Mouse (Mus musculus) limb, embryonic 13.5 days (tissue): Measurements from ENCODE around the gene Klhl3. TPM values are rescaled to one million over a fixed set of nuclear protein-coding genes. Genes with fewer than 3 reads are reported as not detected.

Experiments used
- ATAC-seq: fragments of 200-750 bp; cut with Nextera tagmentation; 2 replicates; pipeline ENCODE4 v1.8.0; 2017; ENCODE audit warnings: low read depth, moderate number of reproducible peaks, moderate TSS enrichment; ENCODE audit not compliant: low FRiP score
- H3K27ac ChIP-seq: fragments of 300-500 bp; sonication (generic); 2 replicates; pipeline ENCODE4 v1.5.1; 2015; ENCODE audit warnings: inconsistent platforms, mild to moderate bottlenecking, moderate library complexity
- H3K27me3 ChIP-seq: fragments of 300-500 bp; sonication (generic); 2 replicates; pipeline ENCODE4 v1.6.1; 2015; ENCODE audit warnings: mild to moderate bottlenecking, inconsistent platforms
- H3K36me3 ChIP-seq: fragments of 300-500 bp; sonication (generic); 2 replicates; pipeline ENCODE4 v1.6.1; 2015; ENCODE audit warnings: inconsistent platforms, mild to moderate bottlenecking, moderate library complexity
- H3K4me1 ChIP-seq: fragments of 300-500 bp; sonication (generic); 2 replicates; pipeline ENCODE4 v1.6.1; 2015; ENCODE audit warnings: inconsistent platforms
- H3K4me2 ChIP-seq: fragments of 300-500 bp; sonication (generic); replicated peaks from 2 replicates; pipeline ENCODE4 v1.6.1; 2015; ENCODE audit warnings: inconsistent platforms, mild to moderate bottlenecking, moderate library complexity
- H3K4me3 ChIP-seq: fragments of 300-500 bp; sonication (generic); 2 replicates; pipeline ENCODE4 v1.5.1; 2015; ENCODE audit warnings: moderate library complexity, mild to moderate bottlenecking, inconsistent platforms
- H3K9ac ChIP-seq: fragments of 300-500 bp; sonication (generic); 2 replicates; pipeline ENCODE4 v1.6.1; 2015; ENCODE audit warnings: mild to moderate bottlenecking, inconsistent platforms
- H3K9me3 ChIP-seq: fragments of 300-500 bp; sonication (generic); 2 replicates; pipeline ENCODE4 v1.6.1; 2016; ENCODE audit warnings: inconsistent platforms
- WGBS: fragments of 180-500 bp; shearing (Covaris S2); methylation state at CpG from one replicate; pipeline ENCODE4 v1.1.7; 2015; 5-methylcytosine and 5-hydroxymethylcytosine counted together
- polyA plus RNA-seq: library from polyadenylated mRNA; unstranded; fragments of >200 nt; fragmentation: Nextera tagmentation; extraction: Ambion mirVana; gene quantifications from 2 replicates; pipeline ENCODE4 v1.2.1, GENCODE M21; 2015

The Klhl3 gene
- polyA plus RNA-seq, 1 experiment from 2014 or later: 4.2 TPM

DNA sequence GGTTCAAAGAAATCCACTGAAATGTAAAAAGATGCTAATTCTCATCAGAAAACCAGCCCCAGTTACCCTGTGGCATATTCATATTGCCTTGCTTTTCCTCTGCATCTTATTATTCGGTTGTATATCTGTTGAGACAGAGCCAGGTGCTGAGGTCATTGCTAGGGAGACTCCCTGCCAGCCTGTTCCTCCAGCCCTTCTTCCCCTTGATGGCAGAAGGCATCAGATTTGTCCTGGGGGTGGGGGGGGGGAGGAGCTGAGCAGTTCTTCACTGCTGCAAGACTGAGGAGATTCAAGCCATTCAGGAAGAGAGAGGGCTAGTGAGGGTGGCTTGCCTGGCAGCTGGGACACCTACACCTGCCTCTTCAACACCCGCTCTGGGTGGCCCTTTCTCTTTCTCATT lies 101.9 kb downstream of the Klhl3 start:
- H3K36me3 ChIP-seq: 0 out of 2 replicates have a peak, but pooled peaks cover 11% of the 10 kb centered on the region
- no peak overlapping the region for H3K4me2 ChIP-seq
- no peaks in the 10 kb centered on the region for H3K27me3 ChIP-seq
- ATAC-seq: no peak
- no peaks in the 10 kb centered on the region for H3K9me3 ChIP-seq
- no peak overlapping the region for H3K4me3 ChIP-seq
- WGBS: 79% methylated on average over 2 of the region's 2 CpGs
- peaks cover 6% of the 10 kb centered on the region; the same call in 1 of the 2 replicates for H3K4me1 ChIP-seq
- no peak overlapping the region for H3K27ac ChIP-seq
- H3K9ac ChIP-seq: 0 out of 2 replicates have a peak overlapping the region, but pooled peaks have one; percentile 4

- no peaks in the 10 kb centered on the region for H3K27me3 ChIP-seq
- no peak overlapping the region for H3K9ac ChIP-seq
- H3K4me3 ChIP-seq: no peak overlapping the region
- H3K9me3 ChIP-seq: no peaks in the 10 kb centered on the region
- H3K4me2 ChIP-seq: no peak overlapping the region
- peaks cover 6% of the 10 kb centered on the region; the same call in 1 of the 2 replicates for H3K36me3 ChIP-seq
- 87% methylated on average over 7 of the region's 7 CpGs for WGBS
- H3K27ac ChIP-seq: no peak overlapping the region
- H3K4me1 ChIP-seq: peaks cover 14% of the 10 kb centered on the region
- no peak for ATAC-seq
Measured at GRCm38 (mm10) chr13:58010416-58010815, 103.0 kb downstream of the Klhl3 start.

DNA sequence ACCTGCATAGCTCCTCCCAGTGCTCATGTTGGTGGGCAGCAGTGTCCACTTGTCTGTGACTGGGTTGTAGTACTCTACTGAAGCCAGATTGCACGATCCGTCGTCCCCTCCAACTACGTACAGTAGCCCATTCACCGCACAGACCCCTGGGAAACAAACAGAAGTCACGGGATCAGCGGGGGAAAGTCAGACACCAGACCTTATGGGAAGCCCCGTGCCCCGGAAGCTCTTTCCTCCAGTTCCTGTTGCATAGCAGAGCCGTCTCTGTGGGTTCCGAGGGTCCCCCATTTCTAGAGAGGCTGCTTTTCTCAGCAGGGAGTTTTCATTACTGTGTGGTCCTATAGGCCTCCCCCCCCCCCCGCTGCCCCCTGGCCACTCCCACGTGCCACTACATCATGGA lies 104.1 kb downstream of the Klhl3 start:
- H3K4me1 ChIP-seq: peaks cover 16% of the 10 kb centered on the region
- H3K27ac ChIP-seq: no peak overlapping the region
- ATAC-seq: no peak
- no peaks in the 10 kb centered on the region for H3K9me3 ChIP-seq
- 80% methylated on average over 13 of the region's 13 CpGs for WGBS
- H3K4me3 ChIP-seq: no peak overlapping the region
- H3K36me3 ChIP-seq: peaks cover 17% of the 10 kb centered on the region
- no peak overlapping the region for H3K9ac ChIP-seq
- no peaks in the 10 kb centered on the region for H3K27me3 ChIP-seq
- H3K4me2 ChIP-seq: no peak overlapping the region

DNA sequence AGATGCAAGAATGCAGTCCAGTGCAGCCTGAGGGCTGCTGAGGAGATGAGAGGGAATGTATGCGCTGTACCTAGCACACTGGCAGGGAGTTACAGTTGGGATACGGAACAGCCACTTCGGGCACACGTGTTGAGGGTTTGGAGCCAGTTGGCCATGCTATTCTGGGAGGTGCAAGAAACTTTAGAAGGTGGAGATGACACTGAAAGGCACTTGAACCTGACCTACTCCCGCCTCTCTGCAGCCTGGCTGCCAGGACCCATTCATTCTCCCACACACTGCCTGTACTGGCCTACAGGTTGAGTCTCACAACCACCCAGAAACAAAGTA lies 105.4 kb downstream of the Klhl3 start:
- no peak; the same call in 1 of the 2 replicates for ATAC-seq
- H3K4me1 ChIP-seq: peaks cover 17% of the 10 kb centered on the region
- H3K27me3 ChIP-seq: no peaks in the 10 kb centered on the region
- H3K9me3 ChIP-seq: no peaks in the 10 kb centered on the region
- WGBS: 75% methylated on average over 5 of the region's 5 CpGs
- H3K27ac ChIP-seq: no peak overlapping the region
- 0 out of 2 replicates have a peak overlapping the region, but pooled peaks have one; percentile 19 for H3K9ac ChIP-seq
- no peak overlapping the region for H3K4me3 ChIP-seq
- no peak overlapping the region for H3K4me2 ChIP-seq
- H3K36me3 ChIP-seq: peaks cover 24% of the 10 kb centered on the region

GRCm38 (mm10) chr13:58007256-58008037 lies 105.9 kb downstream of the Klhl3 start:
- Histone ChIP-seq H3K9ac (no peak overlapping the region), H3K4me1 (peaks cover 22% of the 10 kb centered on the region), H3K9me3 (no peaks in the 10 kb centered on the region), H3K27me3 (no peaks in the 10 kb centered on the region), H3K36me3 (peaks cover 24% of the 10 kb centered on the region), H3K4me2 (no peak overlapping the region), H3K27ac (no peak overlapping the region), H3K4me3 (no peak overlapping the region)
- WGBS: 51% methylated on average over 16 of the region's 16 CpGs
- no peak for ATAC-seq

DNA sequence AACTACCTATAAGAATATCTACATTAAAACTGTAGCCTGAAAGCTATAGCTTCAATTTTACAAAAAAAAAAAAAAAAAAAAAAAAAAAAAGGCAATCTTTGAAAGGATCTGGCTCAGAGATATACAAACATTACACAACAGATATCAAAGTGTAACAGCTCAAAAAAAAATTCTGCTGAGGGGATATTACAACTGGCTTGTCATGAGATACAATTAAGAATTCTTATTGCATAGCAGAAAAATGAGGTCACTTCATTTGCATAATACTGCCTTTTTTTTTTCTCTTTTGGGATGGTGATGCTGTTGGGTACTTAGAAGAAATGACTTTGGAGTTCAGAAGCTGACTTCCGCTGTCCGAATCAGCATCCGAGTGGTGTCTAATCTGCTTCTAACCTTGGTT lies 111.6 kb downstream of the Klhl3 start:
- 0 out of 2 replicates have a peak, but pooled peaks cover 5% of the 10 kb centered on the region for H3K27me3 ChIP-seq
- WGBS: 94% methylated on average over 3 of the region's 3 CpGs
- H3K4me1 ChIP-seq: peaks cover 34% of the 10 kb centered on the region
- H3K4me3 ChIP-seq: no peak overlapping the region
- no peaks in the 10 kb centered on the region for H3K9me3 ChIP-seq
- no peak overlapping the region for H3K27ac ChIP-seq
- peaks cover 18% of the 10 kb centered on the region for H3K36me3 ChIP-seq
- ATAC-seq: no peak
- H3K9ac ChIP-seq: no peak overlapping the region
- H3K4me2 ChIP-seq: no peak overlapping the region

DNA sequence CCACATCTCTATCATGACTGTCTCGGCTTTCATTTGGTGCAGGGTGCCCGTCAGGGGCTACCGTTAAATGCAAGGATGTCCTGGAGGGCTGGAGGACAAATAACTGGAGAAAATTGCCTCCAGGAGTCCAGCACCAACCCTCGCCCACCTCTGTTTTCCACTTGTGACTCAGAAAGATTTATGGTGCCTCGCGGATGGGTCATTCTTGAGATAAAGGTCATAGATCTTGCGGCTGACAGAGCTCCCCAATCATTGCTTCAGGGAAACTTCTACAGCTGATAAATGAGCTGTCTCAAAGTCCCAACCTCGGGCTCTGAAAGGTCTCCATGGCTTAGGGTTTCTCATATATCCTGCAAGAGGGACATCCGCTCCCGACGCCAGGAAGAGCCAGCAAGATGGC lies 116.9 kb downstream of the Klhl3 start:
- 39% methylated on average over 11 of the region's 11 CpGs for WGBS
- H3K9ac ChIP-seq: no peak overlapping the region
- no peak overlapping the region for H3K4me2 ChIP-seq
- H3K27ac ChIP-seq: no peak overlapping the region
- H3K36me3 ChIP-seq: no peaks in the 10 kb centered on the region
- peaks cover 14% of the 10 kb centered on the region for H3K4me1 ChIP-seq
- peaks cover 20% of the 10 kb centered on the region for H3K27me3 ChIP-seq
- H3K9me3 ChIP-seq: no peaks in the 10 kb centered on the region
- H3K4me3 ChIP-seq: no peak overlapping the region
- ATAC-seq: no peak

DNA sequence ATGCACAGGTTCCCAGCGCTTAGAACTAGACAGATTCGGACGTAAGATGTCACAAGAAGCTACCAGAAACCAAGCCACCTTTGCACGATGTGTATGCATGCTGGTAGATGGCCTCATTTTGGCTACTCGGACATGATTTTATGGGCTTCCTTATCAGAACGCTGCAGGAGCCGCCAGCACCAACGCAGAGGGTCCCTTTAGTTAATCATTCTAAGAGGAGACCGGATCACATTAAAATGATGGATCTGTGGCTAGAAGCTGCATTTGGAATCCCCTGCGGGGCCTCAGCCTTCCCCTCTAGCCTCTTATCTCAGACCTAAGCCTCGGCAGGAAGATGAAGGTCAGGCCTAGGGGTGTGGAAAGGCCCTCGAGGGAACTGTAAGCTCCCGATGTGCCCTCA lies 117.5 kb downstream of the Klhl3 start:
- no peak for ATAC-seq
- Histone ChIP-seq H3K4me2 (no peak overlapping the region), H3K4me1 (peaks cover 14% of the 10 kb centered on the region), H3K27me3 (peaks cover 20% of the 10 kb centered on the region), H3K27ac (no peak overlapping the region), H3K36me3 (no peaks in the 10 kb centered on the region), H3K9me3 (no peaks in the 10 kb centered on the region), H3K9ac (no peak overlapping the region), H3K4me3 (no peak overlapping the region)
- WGBS: 44% methylated on average over 13 of the region's 13 CpGs

DNA sequence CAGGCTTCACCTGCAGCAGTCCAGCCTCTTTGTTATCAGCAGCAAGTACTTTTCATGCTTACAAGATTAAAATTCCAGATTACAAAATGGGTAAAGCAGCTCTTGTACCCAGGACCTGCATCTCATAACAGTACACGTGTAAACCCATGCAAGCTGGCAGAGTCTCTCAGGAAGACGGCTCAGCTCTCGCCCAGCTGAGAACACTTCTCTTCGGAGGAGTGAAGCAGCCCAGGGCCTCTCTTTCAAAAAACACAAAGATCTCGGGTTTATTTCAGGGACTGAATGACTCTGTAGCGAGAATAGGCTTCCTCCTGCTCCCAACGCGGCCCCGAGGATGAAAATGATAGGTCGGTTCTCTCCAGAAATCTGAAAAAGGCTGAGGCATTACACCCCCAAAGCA lies 128.8 kb downstream of the Klhl3 start:
- Histone ChIP-seq H3K4me2 (no peak overlapping the region), H3K9ac (no peak overlapping the region), H3K36me3 (no peaks in the 10 kb centered on the region), H3K9me3 (no peaks in the 10 kb centered on the region), H3K4me3 (no peak overlapping the region), H3K27ac (no peak overlapping the region), H3K4me1 (peaks cover 37% of the 10 kb centered on the region), H3K27me3 (no peaks in the 10 kb centered on the region; the same call in 1 of the 2 replicates)
- WGBS: 74% methylated on average over 10 of the region's 10 CpGs
- no peak for ATAC-seq

GRCm38 (mm10) chr13:57984163-57984562 lies 129.2 kb downstream of the Klhl3 start:
- Histone ChIP-seq H3K9me3 (no peaks in the 10 kb centered on the region), H3K9ac (no peak overlapping the region), H3K4me2 (no peak overlapping the region), H3K27ac (no peak overlapping the region), H3K36me3 (no peaks in the 10 kb centered on the region), H3K4me1 (peaks cover 37% of the 10 kb centered on the region), H3K4me3 (no peak overlapping the region), H3K27me3 (no peaks in the 10 kb centered on the region; the same call in 1 of the 2 replicates)
- no peak for ATAC-seq
- WGBS: 58% methylated on average over 8 of the region's 8 CpGs

GRCm38 (mm10) chr13:57983330-57983729 lies 130.1 kb downstream of the Klhl3 start:
- H3K9ac ChIP-seq: no peak overlapping the region
- no peaks in the 10 kb centered on the region for H3K9me3 ChIP-seq
- WGBS: 44% methylated on average over 12 of the region's 12 CpGs
- H3K27me3 ChIP-seq: no peaks in the 10 kb centered on the region; the same call in 1 of the 2 replicates
- H3K4me1 ChIP-seq: peaks cover 36% of the 10 kb centered on the region
- ATAC-seq: no peak
- no peaks in the 10 kb centered on the region for H3K36me3 ChIP-seq
- H3K4me2 ChIP-seq: peak overlapping the region; percentile 3; the same call in 1 of the 2 replicates
- H3K4me3 ChIP-seq: no peak overlapping the region
- H3K27ac ChIP-seq: no peak overlapping the region

DNA sequence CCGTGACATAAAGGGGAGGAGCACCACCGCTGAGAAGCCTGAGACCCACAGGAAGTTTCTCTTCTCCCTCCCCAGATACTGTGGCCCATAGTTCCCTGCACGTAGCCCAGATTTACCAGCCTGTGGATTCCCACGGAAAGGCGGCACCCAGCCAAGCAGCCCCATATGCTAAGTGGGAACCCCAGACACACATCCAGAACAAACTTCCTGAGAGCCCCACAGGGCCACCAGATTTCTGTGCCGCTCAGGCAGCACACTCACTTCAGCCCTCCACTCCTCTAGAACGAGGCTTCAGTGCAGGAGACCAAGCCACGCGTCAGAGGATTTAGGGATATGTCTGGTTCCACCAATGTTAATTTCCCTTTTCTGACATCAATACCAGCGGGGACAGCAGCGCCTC lies 130.5 kb downstream of the Klhl3 start:
- peaks cover 36% of the 10 kb centered on the region for H3K4me1 ChIP-seq
- no peak overlapping the region for H3K4me3 ChIP-seq
- 45% methylated on average over 11 of the region's 11 CpGs for WGBS
- no peaks in the 10 kb centered on the region for H3K9me3 ChIP-seq
- no peak for ATAC-seq
- no peak overlapping the region for H3K9ac ChIP-seq
- no peaks in the 10 kb centered on the region; the same call in 1 of the 2 replicates for H3K27me3 ChIP-seq
- no peak overlapping the region for H3K27ac ChIP-seq
- H3K4me2 ChIP-seq: peak overlapping the region; percentile 3; the same call in 1 of the 2 replicates
- H3K36me3 ChIP-seq: no peaks in the 10 kb centered on the region
